Mouse (Mus musculus): Measurements from ENCODE around the gene Hdac1. TPM values are rescaled to one million over a fixed set of nuclear protein-coding genes. Genes with fewer than 3 reads are reported as not detected.
A peak's percentile ranks its signal among the peaks of the same experiment; 100 is the strongest.

Gene Hdac1
- total RNA-seq, 1 experiment from 2014 or later, result 103 TPM

GRCm38 (mm10) chr4:129513086-129513767 lies 29.3 kb downstream of the Hdac1 start, which contains the start of gene Marcksl1:
Gene Marcksl1, plus strand, starts transcription at chr4:129513581.
- ATAC-seq (replicated peaks; ENCODE audit: low read depth, poor library complexity, severe bottlenecking), result peak; percentile 80

GRCm38 (mm10) chr4:129511413-129512096 lies 31.0 kb downstream of the Hdac1 start:
- no peak for ATAC-seq (replicated peaks; ENCODE audit: low read depth, poor library complexity, severe bottlenecking)

GRCm38 (mm10) chr4:129510723-129511412 lies 31.6 kb downstream of the Hdac1 start:
- ATAC-seq (replicated peaks; ENCODE audit: low read depth, poor library complexity, severe bottlenecking), result no peak

GRCm38 (mm10) chr4:129509650-129510049 lies 32.9 kb downstream of the Hdac1 start:
- no peak for ATAC-seq (replicated peaks; ENCODE audit: low read depth, poor library complexity, severe bottlenecking)

DNA sequence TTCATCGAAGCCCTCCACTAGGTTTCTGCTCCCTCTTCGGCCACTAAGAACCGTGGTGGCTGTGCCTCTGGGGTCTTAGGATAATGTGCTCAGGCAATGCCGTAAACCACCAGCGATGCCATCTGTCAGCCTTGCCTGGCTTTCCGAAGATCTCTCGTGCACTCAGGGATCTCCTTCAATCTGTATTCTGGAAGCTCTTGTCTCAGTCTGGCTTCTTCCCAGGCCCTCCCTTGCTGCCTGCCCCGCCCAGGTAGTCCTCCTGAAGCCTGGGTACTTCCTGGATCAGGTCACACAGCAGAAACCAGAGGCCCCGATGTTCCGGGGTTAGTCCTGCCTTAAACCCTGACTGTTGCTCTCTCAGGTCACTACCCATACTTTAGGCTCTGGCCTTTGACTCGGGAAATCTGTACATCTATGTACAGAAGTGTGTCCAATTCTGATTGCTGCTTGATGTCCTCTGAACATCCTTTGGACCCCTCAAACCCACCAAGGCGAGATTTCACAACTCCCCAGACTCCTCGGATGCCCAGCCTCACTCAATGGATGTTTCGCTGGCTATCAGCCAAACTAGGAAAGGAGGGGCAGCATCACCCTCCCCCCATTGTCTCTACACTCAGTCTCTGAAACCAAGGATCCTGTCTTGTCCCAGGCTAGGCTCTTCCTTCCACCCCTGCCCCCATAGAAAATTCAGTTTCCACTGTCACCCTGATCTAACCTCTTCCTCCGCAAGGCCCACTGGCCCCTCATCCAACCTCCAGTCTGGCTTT lies 33.5 kb downstream of the Hdac1 start:
- no peak for ATAC-seq (replicated peaks; ENCODE audit: low read depth, poor library complexity, severe bottlenecking)

DNA sequence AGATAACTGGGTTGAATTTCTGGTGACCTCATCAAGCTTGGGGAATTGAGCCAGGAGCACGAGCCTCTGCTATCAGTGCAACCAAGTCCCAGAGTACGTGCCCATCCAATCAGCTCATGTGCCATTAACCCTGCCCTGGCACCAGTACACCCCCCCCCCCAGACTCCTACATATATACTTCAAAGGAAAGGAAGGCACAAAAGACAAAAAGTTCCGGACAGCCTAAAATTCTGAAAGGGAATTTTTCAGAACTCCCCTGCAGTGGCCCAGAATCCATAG lies 34.3 kb downstream of the Hdac1 start:
- no peak for ATAC-seq (replicated peaks; ENCODE audit: low read depth, poor library complexity, severe bottlenecking)

DNA sequence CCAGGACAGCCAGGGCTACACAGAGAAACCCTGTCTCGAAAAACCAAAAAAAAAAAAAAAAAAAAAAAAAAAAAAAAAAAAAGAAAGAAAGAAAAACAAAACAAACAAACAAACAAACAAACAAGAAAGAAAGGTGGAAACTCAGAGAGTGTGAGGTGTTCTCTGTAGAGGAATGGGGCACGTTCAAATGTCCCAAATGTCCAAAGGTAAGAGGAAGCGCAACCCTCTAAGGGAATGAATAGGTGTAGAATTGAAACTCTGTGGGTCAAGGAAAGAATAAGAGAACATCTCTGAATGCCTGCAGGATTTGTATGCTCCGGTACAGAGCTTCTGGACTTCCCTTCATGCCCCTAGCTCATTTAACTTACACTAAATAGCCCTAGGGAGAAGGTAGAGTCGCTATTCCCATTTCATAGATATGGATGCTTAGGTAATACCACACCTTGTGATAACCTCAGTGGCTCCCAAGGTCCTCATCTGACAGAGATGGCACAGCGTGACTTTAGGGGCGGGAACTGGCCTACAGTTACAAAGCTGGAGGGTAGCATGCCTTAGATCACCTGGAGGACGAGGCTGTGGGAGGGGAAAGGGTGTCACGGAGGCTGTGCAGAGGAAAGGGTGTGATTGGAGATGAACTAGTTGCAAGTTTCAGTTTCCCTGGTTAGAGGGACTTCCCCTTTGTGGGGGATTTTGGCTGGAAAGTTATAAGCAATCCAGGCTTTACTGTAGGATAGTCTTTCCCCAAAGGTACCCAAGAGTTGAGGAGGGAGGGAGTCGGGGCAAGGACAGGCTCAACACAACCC lies 34.9 kb downstream of the Hdac1 start:
- ATAC-seq (replicated peaks; ENCODE audit: low read depth, poor library complexity, severe bottlenecking), result peak; percentile 66

- no peak for ATAC-seq (replicated peaks; ENCODE audit: low read depth, poor library complexity, severe bottlenecking)
Observed at GRCm38 (mm10) chr4:129505511-129505910, 37.0 kb downstream of the Hdac1 start.

DNA sequence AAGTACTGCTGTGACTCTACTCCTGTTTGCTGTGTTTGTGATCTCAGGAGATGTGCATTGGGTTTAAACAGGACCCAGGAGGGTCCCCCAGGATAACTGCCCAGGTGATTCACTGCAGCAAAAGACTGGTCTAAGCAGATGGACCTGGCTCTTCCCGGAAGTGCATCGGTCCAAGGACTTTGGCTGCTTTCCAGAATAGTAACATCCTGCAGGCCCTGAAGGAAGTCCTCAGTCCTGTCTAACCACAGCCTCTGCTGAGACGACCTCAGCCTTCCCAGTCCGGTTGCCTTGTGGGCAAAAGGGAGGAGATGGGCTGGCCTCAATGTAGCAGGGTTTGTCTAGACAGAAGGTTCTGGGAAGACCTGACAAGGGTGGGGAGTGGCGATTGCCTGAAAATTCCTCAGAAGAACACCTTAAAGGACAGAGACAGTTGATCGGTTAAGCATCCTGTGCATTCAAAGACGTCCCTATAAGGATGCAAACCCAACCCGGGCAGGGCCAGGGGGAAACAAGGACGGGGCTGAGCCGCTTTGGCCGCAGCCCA lies 39.5 kb downstream of the Hdac1 start:
- ATAC-seq (replicated peaks; ENCODE audit: low read depth, poor library complexity, severe bottlenecking), result no peak

GRCm38 (mm10) chr4:129502327-129502888 lies 40.1 kb downstream of the Hdac1 start:
- ATAC-seq (replicated peaks; ENCODE audit: low read depth, poor library complexity, severe bottlenecking), result no peak

DNA sequence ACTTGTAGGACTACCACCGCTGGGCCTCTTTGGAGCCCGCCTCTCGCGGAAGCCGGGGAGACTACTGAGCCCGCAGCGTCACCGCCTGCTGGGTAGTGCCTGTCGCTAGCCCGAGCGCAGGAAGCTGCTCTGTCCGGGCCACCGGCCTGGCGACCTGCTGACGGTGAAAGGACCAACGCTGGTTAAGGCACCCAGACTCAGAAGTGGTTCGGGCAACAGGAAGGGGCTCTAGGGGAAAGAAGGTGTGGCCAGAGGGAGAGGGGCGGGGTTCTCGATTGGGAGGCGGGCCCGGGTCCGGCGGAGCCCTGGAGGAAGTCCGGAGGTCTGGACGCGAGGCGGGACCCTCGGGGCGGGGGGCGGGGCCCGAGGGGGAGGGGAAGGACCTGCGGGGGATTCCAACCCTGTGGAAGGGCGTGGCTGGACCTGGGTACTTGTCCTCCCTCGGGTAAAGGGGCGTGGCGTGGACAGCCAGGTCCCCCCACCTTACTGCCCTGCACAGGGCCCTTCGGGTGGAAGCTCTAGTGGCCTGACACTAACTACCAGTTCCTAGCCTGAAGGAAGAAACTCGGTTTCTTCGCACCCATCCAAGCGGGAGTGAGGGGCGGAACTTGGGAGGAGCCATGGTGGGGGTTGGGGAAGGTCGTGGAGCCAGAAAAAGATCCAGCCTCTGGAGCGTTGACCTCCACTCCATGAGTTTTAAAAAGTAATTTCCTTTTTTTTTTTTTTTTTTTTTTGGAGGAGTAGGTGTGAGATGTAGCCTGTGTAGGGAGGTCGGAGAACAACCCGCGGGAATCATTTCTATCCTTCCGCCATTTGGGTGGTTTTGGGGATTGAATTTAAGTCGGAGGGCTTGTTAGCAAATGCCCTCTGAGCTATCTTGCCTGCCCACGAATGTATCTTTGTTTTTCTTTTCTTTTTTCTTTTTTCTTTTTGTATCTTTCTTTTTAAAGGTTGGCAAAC lies 41.6 kb downstream of the Hdac1 start:
- ATAC-seq (replicated peaks; ENCODE audit: low read depth, poor library complexity, severe bottlenecking), result peak; percentile 72

DNA sequence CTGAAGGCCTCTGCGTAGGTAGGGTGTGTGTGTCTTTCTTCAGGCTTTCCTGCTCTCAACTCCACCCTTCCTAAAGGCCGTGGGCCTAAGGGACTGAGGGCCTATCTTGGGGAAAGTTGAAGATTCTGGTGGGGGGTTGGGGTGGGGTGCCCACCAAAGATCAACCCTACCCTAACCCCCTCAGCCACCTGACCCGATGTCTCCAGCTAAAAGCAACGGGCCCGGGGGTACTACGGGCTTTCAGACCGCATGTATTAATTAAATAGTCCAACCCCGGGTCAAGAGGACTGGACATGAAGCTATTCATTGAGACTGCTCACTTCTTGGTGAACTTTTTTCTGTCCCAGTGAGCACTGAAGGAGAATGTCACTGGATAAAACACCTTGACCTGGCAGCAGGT lies 42.5 kb downstream of the Hdac1 start:
- ATAC-seq (replicated peaks; ENCODE audit: low read depth, poor library complexity, severe bottlenecking), result no peak

DNA sequence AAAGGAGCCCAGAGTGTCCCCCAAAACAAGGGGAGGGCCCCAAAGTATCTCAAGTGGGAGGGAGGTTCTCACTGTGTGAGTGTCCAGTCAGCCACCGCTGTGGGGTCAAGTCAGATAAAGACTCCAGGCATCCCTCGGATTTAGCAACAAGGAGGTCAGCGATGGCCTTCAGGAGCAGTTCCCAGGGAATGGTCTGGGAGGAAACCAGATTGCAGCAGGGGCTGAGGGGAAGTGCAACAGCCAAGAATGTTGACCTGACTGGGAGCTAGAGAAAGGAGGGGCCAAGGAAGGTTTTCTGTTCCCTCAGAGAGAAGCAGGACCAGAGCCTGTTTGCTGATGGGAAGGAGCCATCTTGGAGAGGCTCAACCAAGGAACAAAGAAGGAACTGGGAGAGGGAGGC lies 43.6 kb downstream of the Hdac1 start:
- no peak for ATAC-seq (replicated peaks; ENCODE audit: low read depth, poor library complexity, severe bottlenecking)

DNA sequence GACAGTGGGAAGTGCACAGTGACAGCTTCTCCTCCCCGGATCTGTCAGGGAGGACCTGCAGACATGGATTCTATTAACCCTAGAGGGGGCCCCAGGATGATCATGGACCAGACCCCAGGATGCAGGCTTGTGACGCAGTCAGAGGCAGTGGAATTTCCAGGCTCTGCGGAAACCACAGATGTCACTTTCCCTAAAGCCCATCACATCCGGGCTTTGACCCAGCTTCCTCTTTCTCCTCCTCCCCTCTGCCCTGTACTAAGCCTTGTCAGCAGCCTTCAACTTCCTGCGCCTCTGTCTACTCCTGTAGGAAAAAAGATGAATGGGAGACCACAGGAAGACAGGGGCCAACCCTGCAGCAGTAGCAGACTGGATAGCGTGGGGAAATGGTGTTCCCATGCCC lies 45.9 kb downstream of the Hdac1 start:
- ATAC-seq (replicated peaks; ENCODE audit: low read depth, poor library complexity, severe bottlenecking), result peak; percentile 56

DNA sequence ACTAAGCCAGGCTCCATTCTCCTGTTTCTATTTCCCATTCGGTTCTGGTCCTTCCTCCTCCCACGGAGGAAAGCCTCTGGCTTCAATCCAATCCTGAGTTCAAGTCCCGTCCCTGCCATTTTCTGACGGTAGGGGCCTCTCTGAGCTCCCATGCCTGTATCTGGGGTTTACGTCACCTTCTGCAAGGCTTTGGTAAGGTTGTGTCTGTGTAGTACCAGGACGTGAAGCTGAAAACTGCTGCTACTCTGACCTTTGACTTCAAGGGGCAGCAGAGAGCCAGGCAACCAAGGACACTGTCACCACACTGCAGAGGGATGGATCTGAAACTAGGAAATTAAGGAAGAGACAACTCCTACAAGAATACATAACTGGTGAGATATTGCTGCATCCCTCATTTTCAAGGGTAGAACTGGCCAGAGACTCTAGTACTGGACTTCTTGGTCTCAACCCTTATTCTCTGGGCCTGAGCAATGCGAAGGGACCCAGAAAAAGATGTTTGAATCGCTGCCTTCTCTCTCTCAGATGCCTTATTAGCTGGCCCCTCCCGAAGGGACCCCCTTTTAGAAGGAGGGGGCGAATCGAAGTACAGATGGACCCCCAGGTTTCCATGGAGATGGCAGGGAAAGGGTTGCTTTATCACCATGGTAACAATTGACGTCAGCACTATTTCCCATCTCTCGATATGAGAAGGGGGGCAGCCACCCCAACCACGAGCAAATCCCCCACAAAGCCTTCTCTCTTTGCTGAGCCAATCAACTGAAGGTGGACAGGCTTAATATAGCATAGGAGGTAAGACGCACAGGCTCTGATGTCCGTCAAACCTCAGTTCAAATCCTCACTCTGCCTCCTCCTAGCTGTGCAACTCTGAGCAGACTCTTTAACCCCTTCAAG lies 46.6 kb downstream of the Hdac1 start:
- ATAC-seq (replicated peaks; ENCODE audit: low read depth, poor library complexity, severe bottlenecking), result peak; percentile 45

GRCm38 (mm10) chr4:129494681-129495080 lies 47.8 kb downstream of the Hdac1 start:
- ATAC-seq (replicated peaks; ENCODE audit: low read depth, poor library complexity, severe bottlenecking), result no peak

Data from common myeloid progenitor, adult 5-6 weeks (primary cell).